Comparison of ENCODE assay signal across 8 mouse cellular contexts in the genomic region with DNA sequence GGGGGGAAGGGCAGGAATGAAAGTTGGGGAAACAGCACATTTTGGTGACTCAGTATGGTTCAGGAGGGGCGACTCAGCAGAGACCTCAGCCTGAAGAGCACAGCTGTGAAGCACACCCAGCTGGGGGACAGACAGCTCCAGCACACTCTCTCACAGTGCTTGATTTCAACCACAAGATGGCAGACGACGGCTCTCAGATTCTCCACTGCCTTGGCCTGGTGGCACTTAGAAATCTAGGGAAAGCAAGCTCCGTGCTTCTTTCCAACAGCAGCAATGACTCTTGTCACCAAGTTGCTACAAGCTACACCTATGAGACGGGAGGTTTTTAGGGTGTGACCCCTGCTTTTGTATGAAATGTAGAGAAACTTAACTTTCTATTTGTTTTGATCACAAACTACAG.
DNase-seq lines count a peak whose midpoint lies in the region; ATAC-seq and TF ChIP-seq lines count a peak whose summit lies in the region.

No protein-coding gene starts in this region.

- H3K4me2 ChIP-seq in forebrain, postnatal 0 days (ENCODE audit: low read depth): no peak overlapping the region

- H3K9me3 ChIP-seq in forebrain, postnatal 0 days (ENCODE audit: low read length): no peaks in the 10 kb centered on the region

- H3K9ac ChIP-seq in forebrain, postnatal 0 days: no peak overlapping the region

- no peak overlapping the region for H3K4me3 ChIP-seq in forebrain, postnatal 0 days (ENCODE audit: low read depth, low read length)
- no peak overlapping the region for H3K4me3 ChIP-seq in lung, adult 2 months (replicated peaks; ENCODE audit: extremely low read depth, low read depth, low read length)

- H3K4me1 ChIP-seq in forebrain, postnatal 0 days (ENCODE audit: insufficient read depth): peaks cover 5% of the 10 kb centered on the region; the same call in 1 of the 2 replicates
- no peaks in the 10 kb centered on the region for H3K4me1 ChIP-seq in lung, adult 2 months (ENCODE audit: control insufficient read depth, insufficient read depth, low read length)

- H3K27me3 ChIP-seq in forebrain, postnatal 0 days (ENCODE audit: insufficient read depth, low read length): no peaks in the 10 kb centered on the region

- TF ChIP-seq CTCF in forebrain, postnatal 0 days (IDR thresholded peaks at IDR 0.05; ENCODE audit: low read depth): peak; percentile 87
- TF ChIP-seq CTCF in lung, adult 2 months (IDR thresholded peaks at IDR 0.05; ENCODE audit: insufficient read depth, low read length): peak; percentile 79

- DNase-seq in MN1 (ENCODE audit: low spot score): peak; percentile 61
- peak; percentile 44 to 51 for DNase-seq in cerebellum, adult 18-20 months
- DNase-seq in forebrain, postnatal 0 days: peak; percentile 87
- DNase-seq in heart, postnatal 4 days: peak; percentile 80
- peak; percentile 43 to 83 for DNase-seq in layer of hippocampus, adult 18-20 months (ENCODE audit: low spot score in 2 of 2)
- DNase-seq in lung, adult 2 months: peak; percentile 43
- peak; percentile 31 for DNase-seq in ovary, adult 18-20 months (ENCODE audit: low spot score)
- DNase-seq in thymus, postnatal 25 days: peak; percentile 49

- WGBS in forebrain, postnatal 0 days: 5% methylated on average over 5 of the region's 5 CpGs
- 6% methylated on average over 5 of the region's 5 CpGs for WGBS in lung, adult 2 months

- no peak overlapping the region for H3K27ac ChIP-seq in forebrain, postnatal 0 days (ENCODE audit: low read depth, low read length)

- peak; percentile 95 for ATAC-seq in forebrain, postnatal 0 days

- no peak for TF ChIP-seq POLR2A in lung, adult 2 months (IDR thresholded peaks at IDR 0.05; ENCODE audit: borderline replicate concordance, extremely low read depth, low read depth, low read length)

- H3K36me3 ChIP-seq in forebrain, postnatal 0 days (ENCODE audit: insufficient read depth): no peaks in the 10 kb centered on the region

Comparison
In these comparisons a context has a peak if more than half of its experiments do, and no peak if none do; other contexts are left out.
1. DNase-seq: peak in every context shown above with its lines; median percentile 87 in forebrain, postnatal 0 days; 80 in heart, postnatal 4 days; 63 in layer of hippocampus, adult 18-20 months; 61 in MN1; 49 in thymus, postnatal 25 days; 48 in cerebellum, adult 18-20 months; 43 in lung, adult 2 months; 31 in ovary, adult 18-20 months.